Mouse (Mus musculus): ENCODE results near the gene Cryzl1. TPM values are rescaled to one million over a fixed set of nuclear protein-coding genes. Genes with fewer than 3 reads are reported as not detected.

Gene Cryzl1
- total RNA-seq, 4 experiments from 2014 or later = 49.9 to 75.8 (median 63.0) TPM

- DNase-seq = no peak
Measured at GRCm38 (mm10) chr16:91639636-91640035, 89.1 kb downstream of the Cryzl1 start.

Other genes with a start within 250 kb of the Cryzl1 start
- gene Ifnar1, start 243.7 kb downstream of the Cryzl1 start, total RNA-seq (2022) = 10 to 100 TPM; 53.4 to 86.0 (median 68.6) TPM
- 10 to 100 TPM; 21.8 to 35.9 (median 29.7) TPM for gene Ifngr2, start 181.9 kb downstream of the Cryzl1 start, total RNA-seq (2022)
- gene Tmem50b, start 131.2 kb downstream of the Cryzl1 start, total RNA-seq (2022) = 10 to 100 TPM; 46.4 to 63.8 (median 60.6) TPM
- 10 to 100 TPM; 13.3 to 17.8 (median 14.2) TPM for gene Dnajc28, start 109.9 kb downstream of the Cryzl1 start, total RNA-seq (2022)
- 100 to 1,000 TPM; 112 to 153 (median 129) TPM for gene Gart, start 82.0 kb downstream of the Cryzl1 start, total RNA-seq (2022)
- 100 to 1,000 TPM; 235 to 405 (median 309) TPM for gene Son, start 81.5 kb downstream of the Cryzl1 start, total RNA-seq (2022)
- 10 to 100 TPM in 1 of 4 experiments, 1 to 10 TPM in 3; 4.0 to 13.1 (median 7.2) TPM for gene Donson, start 40.2 kb downstream of the Cryzl1 start, total RNA-seq (2022)
- 10 to 100 TPM; 43.3 to 68.5 (median 55.7) TPM for gene Itsn1, start 306 bp upstream of the Cryzl1 start, total RNA-seq (2022)

All from adrenal gland, adult 8-10 months (tissue).